Mouse (Mus musculus) frontal cortex, postnatal 25 days (tissue): ENCODE data around the gene Hibadh.

Experiments
- DNase-seq, 2 experiments: peaks; one replicate each; pipeline ENCODE4 v3.0.0; 2022; ENCODE audit warnings: low spot score in 2 of 2

The Hibadh gene

DNA sequence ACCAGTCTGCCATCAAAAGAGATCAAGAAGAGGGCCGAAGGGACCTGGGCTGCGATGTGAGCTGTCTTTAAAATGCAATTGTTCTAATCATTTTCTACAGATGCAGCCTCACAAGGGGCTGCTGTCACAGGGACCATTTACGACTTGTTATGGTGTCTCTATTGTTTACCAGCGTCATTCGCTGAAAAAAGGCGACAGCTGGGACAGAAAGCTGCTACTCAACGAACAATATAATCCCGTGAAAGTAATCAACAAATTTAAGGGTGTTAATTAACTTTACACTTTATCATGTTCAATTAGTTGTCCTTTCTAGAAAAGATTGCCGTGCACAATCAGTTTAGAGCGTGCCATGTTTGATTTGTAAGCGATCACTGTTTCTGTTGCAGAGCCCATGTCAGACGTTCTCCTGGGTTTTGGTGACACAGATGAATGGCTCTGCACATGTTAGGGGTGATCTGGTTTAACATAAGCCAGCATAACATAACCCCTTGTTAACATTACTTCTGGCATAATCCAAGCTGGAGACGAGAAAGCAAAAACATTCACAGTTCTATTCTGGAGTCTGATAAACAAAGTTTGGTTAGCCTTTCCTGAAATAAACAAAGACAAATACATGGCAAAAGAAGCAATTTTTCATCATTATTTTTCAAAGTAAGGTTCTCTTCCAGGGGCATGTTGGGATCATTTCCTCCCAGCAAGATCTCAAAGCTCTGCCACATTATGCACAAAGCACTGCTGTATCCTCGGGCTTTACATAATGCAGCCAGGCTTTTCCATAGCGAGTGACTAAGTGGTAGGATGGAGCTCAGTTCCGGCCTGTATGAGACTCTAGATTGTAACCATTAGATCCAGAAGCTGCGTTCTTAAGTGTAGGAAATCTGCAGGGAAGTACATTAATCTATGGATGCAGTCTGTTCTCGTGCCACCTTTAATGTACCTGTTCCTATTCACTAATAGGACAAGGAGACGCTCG is 72.6 kb downstream of the Hibadh start:
- DNase-seq: no peak

DNA sequence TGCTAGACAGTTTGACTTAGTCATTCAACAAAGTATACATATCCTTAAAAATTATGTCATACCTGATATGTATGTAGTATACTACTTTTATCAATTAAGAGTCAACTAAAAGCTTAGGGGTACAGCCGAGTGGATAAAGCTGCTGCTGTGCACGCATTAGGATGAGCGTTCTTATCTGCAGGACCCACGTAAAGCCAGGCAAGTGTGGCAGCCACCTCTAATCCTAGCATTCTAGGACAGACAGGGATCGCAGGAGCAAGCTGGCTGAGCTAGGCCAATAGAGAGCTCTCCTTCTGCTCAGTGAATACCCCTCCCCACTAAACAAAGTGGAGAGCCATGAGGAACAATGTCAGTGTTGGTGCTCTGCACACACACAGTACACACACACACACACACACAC is 75.0 kb downstream of the Hibadh start:
- DNase-seq: no peak

DNA sequence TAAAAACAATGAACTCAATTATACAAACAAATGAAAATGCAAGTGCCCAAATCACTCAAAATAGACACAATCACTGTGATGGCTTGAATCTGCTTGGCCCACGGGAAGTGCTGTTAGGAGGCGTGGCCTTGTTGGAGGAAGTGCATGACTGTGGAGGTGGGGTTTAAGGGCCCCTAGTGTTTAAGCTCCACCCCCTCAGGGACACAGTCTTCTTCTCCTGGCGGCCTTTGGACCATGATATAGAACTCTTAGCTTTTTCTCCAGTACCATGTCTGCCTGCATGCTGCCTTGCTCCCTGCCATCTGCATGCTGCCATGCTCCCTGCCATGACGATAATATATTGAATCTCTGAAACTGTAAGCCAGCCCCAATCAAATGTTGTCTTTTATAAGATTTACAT is 77.2 kb downstream of the Hibadh start:
- no peak for DNase-seq

DNA sequence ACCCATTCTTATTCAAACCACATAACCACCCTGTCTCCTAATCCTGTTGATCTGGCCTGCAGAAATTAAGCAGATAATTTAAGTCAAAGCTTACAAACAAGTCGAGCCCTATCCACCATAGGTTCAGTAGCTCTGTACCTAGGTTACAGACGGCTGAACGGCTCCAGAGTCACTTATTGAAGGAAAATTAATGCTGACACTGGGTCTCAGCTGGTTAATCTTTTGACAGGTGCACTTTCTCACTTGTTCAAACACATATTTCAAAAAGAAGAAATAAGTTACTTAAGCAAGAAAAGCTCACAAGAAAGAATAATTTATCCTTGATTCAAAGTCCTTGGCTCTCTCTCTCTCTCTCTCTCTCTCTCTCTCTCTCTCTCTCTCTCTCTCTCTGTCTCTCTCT is 81.1 kb downstream of the Hibadh start:
- no peak for DNase-seq

DNA sequence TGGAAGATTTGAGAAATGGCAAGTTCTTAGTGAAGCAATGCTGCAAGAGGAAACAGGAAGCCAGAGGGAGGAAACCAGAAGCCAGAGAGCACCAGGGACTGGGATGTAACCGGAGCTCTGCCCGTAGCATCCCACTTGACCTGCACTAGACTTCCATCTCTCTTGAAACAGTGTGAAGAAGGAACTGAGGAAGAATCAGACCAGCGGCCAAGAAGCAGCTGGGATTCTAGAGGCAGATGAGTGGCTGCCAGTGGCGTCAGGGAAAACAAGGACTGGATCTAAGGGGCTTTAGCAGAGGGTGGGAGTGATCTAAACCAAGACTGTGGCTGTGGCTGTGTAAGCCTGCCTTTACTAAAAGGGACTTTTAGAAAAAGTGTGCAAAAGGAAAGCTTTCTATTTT is 95.8 kb downstream of the Hibadh start:
- DNase-seq: no peak

DNA sequence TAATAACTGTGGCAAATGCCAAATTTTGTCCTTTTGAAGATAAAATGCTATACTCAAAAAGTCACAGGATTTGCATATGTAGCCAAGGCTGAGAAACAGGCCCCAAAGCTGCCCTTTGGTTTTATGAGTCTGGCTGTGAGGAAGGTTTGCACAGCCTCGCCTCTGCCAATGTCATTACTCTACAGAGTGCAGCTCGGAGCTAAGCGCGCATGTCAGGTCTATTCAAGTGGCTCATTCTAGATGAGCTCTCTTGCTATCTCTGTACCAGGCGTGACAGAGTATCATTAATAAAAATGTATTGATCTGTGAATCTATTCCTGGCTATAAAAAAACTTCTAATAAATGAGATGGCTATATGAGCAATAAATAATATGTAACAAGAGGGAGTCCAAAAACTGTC is 97.7 kb downstream of the Hibadh start:
- no peak for DNase-seq

DNA sequence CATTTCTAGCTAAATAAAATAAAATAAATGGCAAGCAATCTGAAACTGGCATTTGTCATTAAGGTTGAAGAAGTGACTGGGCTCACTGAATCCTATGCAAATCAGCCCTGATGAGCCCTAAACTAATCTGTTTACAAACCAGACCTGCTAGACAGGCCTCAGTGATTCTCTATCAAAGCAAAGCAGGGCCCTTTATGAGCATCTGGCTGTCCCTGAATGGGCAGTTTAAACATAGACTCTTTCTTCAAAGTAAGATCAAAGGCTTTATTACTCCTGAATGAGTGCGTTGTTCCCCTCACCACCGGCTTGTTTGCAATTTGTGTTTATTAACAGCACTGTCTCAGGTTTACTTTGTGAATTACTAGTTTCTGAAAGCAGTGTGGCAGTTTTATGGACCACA is 100.3 kb downstream of the Hibadh start:
- DNase-seq: no peak

DNA sequence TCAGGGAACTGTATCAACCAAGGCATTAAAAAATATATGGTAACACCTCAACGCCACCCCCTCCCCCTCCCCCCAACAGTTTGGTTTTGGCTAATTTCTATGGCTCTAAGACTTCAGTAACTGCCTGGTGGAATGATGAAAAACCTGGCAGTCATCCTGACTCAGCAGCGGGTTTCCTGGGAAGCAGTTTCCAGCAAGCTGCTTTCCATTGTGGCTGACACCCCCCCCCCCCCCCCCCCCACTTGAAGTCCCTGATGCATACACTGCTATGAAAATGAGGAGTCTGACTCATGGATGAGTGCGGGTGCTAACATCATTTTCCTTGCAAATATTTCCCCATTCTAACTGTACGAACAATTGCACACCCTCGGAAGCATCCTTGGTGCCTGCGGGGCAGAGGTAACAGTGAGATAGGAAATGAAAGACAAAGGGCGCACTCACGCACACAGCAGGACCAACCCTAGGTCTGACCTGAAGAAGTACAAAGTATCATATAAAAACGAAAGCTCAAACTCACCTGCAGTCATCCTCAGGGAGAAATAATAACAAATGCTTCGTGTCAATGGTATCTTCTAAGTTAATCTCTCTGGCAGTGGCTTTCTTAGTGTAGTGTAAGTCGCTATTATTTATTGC is 105.0 kb downstream of the Hibadh start:
- DNase-seq: no peak

DNA sequence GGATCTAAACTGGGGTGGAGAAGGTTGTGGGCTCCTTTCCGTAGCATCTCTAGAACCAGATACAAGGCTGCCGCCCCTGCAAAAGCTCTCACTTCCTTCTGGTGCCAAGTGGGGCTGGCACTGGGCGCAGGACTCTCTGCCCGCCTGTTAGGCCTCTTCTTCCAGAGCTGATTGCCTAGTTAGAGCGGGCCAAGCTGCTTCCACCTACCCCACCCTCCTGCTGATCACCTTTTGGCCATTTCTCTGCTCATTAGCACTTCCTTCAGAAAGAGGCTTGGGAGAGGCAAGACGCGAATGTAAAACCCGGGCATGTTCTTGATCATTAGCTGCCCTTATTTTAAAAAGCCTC is 108.1 kb downstream of the Hibadh start:
- no peak for DNase-seq

DNA sequence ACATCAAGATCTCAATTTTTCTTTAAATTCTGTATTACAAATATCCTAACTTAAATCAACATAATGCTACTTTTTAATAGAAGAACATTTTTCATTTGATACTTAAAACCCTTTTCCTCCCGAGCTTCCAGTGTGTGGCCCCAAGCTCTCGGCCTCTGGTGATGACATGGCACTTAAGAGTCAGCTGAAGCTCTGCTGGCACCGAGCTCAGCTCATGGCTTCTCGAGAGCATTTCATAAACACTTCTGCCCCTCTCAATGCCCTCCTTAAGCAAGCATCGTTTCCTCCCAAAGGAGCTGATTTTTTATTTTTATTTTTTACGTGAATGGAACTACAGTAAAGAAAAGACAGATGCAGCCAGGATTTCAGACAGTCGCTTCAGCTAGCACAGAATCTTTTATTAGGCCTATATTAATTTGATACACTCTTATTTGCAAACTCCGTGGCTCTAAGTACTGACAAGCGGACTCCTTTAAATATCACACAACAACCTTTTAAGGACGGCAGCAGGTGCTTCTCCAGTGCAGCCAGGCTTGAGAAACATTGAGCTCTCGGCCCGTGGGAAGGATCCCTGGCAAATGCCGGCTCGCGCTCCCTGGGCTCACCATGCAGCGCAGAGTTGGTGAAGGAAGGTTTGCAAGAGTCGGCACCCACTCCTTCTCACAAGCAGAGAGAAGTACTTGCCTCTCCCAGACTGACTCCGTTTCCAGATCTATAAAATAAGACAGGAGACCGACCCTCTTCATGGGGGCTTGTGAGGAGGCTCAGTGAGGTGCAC is 108.6 kb downstream of the Hibadh start:
- no peak for DNase-seq

DNA sequence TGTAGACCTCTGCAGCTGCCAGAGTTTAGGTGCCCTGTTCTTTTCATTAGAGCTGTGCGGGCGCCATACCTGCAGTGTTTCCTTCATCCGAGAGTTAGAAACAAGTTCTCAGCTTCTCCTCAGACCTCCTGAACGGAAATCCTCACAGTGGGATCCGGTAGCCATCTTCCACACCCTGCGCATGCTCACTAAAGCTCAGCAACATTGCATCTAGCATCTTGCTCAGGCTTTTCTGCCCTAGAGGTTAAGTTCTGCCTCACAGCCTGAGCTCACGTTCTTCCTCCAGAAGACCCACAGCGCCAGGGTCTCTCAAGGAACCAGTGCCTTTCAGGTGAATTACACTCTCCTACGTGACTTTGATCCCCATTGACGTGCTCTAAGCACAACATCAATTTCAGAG is 109.3 kb downstream of the Hibadh start:
- no peak for DNase-seq

DNA sequence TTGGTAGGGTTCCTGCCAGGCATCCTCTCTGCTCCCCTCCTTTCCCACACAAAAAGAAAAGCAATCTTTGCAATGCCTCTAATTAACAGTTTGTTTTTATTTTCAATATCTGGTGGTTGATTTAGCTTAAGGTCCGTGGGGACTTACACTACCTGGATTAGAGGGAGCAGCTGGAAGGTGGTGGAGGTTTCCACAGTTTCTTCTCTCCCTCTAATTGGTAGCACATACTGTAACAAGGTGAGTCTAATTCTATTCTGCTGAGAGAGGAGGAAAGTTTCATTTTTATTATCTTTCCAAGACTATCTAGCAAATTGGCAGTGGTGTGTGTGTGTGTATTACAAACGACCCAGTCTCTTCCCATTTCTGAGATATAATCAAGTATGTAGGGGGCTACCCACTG is 116.0 kb downstream of the Hibadh start:
- DNase-seq: no peak

DNA sequence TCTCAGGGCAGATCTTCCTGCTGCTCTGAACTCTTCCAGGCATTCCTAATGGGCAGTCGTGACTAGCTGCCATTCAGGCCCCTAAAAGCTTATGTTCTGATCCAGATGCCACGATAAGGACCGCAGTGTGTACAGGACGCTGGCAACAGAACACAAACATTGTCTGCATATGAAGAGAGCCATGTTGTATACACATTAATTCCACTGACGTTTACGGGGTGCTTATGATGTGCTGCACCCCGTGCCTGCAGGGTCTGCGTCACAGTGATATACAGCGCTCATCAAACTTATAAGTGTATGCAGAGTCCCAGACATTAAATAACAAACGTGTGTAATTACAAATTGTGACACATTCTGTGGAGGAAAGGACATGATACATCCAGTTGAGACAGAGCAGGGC is 121.5 kb downstream of the Hibadh start:
- DNase-seq: no peak

DNA sequence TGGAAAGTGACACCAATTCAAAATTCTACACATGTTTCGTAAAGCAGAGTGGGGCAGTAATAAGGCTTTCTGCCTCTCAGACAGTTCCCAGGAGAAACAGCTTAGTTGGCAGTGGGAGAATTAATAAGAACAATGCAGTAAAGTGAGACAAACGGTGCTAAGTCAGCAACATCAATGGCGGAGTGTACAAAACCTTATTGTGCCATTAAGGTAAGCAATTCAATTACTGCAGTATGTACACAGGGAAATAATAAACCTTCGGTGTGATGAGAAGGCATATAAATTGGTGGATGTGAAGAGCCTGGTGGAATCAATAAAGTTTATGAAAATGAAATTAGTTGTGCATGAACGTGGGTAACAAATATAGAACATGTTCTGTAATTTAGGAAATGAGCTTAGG is 122.9 kb downstream of the Hibadh start:
- DNase-seq: no peak

DNA sequence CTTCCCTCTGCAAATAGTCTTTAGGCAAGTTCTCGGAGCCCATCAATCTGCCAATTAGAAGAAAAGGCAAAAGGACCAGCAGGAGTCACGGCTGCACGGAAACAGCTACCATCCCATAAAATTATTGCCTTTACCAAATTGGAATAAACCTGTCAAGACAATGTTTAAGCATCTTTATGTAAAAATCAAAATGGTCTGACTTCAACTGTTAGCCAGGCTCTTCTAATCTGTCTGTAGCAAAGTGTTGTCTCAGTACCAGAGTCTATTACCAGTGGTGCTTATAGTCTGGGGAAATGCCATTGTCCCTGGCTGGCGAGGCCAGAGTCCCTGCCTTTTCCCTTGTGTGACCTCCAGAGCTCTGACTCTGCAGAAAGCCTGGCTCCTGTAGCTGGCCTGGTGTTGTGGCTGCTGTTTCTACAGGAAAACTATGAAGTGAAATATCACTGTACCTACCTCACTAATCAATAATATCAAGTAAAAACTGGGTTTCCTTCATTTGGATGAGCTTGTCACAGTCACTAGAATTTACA is 126.2 kb downstream of the Hibadh start:
- DNase-seq: no peak

DNA sequence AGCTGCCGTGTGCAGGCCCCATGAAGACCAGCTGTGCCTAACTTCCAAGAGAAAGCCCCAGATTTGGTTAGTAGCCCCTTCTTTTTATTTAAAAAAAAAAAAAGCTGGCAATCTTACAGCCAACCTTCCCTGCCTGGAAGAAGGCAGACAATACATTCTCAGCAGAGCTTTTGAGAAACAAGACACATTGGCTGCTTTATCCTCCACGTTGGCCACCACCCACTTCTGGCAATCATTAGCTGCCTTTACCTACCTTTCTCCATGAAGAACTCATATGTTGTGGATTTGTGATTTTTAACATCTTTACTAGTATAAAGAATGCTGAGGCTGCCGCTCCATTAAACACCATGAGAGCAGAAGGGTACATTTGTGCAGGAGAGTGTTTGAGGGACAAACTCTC is 131.4 kb downstream of the Hibadh start:
- DNase-seq: no peak

DNA sequence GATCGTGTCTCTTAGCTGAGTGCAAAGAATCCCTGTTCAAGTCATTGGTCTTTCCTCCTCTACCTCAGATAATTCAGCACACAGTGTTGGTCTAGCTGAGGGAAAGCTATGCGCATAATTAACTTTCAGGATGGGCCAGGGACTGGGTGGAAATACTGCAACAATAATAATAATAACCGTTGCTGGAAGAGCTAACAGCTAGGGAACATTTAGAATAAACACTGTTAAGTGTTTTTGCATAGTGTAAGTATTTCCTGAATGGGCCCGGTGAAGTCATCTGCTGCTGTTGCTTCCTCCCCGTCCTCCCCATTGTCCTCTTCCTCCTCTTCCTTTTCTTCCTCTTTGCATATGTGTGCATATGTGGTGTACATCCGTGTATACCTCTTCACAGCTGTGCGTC is 132.2 kb downstream of the Hibadh start:
- DNase-seq: no peak

DNA sequence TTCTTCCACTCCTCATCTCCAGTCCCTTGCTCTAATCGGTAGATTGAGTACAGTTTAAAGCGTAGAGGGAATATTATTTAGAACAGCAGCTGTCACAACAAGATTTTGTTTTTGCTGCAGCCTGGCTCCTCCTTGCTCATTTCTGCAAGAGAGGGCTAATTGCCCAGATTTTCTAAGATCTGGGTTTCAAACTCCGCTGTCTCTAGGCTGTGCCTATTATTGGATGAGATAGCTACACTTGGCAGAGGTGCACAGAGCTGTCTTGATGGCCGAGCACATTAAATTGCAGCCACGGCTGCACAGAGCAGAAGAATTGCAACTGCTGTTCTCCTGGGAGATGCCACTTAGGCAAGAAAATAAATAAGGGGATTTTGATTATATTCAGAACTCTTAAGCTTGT is 133.0 kb downstream of the Hibadh start:
- DNase-seq: no peak

DNA sequence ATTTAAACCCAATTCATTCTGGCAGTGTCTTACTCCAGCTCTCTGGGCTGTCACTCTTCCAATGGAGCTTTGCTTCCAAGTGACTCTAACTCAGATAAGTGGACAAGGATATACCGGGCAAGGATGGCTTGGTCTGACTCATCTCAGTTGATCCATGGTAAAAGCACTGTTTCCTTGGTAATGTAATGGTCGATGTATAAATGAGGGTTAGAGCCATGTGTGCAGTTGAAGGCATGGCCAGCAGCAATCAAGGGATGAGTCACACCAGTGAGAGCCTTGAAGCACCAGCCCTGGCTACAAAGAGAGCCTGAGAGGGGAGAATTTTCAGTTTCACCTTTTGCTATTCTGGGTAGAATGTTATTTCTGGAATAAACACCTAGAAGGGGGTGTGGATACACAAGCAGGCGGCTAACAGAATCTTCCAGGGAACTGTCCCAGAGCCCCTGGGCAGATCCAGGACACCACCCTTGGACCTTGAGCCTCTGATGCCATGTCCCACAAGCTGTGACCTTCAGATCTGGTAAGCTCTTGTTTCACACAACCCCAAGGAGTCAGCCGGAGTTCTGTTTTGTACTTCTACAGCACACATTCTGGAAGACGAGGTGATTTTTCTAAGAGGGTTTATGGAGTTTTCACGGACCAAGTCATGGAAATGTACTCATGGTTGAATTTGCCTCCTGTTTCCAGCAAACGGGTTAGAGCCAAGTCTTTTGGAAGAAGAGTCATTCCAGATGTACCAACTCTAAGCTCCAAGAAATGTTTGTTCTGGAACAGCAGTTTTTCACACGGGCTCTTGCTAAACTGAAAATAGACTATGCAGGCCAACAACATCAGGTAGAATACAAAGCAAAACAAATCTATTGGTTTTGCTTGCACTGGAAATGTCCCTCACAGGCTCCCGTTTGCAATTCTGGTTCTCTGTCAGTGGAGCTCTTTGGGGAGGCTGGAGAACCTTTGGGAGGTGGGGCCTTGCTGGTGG is 134.1 kb downstream of the Hibadh start:
- no peak for DNase-seq

DNA sequence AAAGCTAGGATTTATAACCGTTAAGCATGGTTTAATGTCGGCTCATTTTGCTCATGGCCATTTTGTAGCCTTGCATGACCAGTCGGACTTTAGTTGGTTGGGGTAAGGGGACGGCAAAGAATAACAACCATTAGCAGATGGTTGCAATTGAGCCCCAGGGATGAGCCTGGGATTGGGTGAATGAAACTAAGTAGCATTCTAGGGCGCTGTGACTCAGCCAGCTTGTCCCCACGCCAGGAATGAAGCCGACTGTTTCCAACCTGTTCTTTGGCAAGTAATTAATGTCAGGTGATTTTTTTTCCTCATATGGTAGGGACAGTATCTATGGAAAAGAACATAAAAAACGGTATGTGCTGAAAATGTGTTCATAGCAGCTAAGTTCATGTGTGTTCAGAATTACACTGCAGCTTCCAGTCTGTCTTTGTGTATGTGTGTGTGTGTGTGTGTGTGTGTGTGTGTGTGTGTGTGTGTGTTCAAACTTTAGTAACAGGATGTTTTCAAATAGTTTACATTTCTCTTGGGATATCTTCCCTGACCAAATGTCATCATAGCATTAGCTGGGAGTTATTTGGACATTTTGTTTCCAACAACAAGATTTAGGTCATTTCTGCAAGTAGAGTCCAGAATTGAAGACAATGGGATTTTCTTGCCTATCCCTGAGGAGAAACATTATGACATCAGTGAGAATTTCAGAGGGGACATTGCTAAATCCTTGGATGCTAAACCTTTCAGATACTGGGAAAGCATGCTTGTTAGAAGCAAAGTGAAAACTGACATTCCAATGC is 135.3 kb downstream of the Hibadh start:
- no peak for DNase-seq
